Mouse (Mus musculus) thymus, postnatal 36 days (tissue): ENCODE measurements around the gene Gm10803.

Experiments
- DNase-seq, 2 experiments: peaks; one replicate each; pipeline ENCODE4 v3.0.0; 2022; ENCODE audit warnings: mixed read lengths in 2 of 2

The Gm10803 gene

GRCm38 (mm10) chr2:93592164-93592790 is 31.9 kb downstream of the Gm10803 start:
- no peak for DNase-seq

DNA sequence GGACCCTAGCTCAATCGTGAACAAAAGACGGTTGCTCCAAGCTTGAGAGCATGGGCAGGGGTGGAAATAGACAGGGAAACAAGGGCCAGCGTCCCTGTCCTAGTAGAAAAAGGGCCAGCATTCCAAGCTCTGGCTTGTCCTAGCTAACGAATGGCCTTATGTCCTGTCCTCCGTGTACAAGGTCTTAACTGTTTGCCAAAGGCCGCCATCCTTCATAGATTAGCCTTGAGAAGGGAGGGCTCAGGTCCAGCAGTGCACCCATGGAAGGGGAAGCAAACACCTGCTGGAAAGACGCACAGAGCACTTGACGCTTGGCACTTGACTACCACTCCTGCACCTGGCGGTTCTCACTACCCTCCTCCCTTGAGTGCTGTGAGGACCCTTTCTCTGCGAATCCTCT is 32.8 kb downstream of the Gm10803 start:
- DNase-seq, result no peak

DNA sequence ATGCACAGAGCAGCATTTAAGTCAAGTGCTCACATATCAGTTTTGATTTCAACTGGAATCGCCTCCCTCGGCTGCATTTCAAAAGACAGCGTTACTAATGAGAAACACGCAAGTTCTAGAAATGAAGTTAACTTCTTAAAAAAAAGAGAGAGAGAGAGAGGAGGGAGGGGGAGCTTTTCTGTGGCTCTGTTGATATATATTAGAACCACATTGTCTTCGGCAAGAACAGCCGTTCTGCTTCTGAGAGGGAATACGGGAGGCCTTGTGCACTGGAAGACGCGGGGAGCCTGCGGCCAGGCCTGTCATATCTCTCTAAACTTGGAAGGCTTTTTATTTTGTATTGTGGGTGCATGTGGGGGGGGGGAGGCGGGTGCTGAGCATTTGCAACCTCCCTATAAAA is 36.8 kb downstream of the Gm10803 start:
- DNase-seq, result no peak

- DNase-seq, result peak in 1 of 2 experiments; percentile 7
Measured at GRCm38 (mm10) chr2:93599731-93600130, 39.4 kb downstream of the Gm10803 start.

DNA sequence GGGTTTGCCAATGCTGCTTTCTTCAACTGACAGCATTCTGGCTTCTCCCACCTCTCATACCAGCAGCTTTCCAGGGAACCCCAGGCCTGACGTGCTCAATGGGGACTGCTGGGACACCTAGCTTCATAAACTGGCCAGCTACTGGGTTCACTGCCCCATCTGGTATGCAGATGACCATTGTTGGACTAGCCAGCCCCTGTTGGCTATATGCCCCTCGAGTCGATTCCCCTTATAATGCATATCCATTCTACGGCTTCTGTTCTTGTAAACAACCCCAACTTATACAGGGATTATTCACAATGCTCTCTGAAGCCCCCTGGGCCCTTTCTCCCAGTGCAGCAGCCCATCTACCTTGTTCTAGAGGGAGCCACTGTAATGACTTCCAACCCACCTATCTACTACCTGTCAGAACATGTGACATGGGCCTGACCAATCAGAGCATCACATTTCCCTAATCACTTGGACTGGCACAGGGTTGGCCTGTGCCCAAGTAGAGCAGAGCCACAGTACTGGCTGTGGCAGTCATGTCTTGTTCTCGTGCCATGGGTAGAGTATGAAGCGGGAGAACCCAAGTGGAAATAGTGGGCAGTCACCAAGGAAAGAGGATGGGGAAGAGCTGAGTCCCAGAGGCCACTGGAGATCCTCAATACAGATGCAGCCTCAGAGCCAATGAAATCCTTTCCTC is 44.4 kb downstream of the Gm10803 start:
- DNase-seq, result no peak

DNA sequence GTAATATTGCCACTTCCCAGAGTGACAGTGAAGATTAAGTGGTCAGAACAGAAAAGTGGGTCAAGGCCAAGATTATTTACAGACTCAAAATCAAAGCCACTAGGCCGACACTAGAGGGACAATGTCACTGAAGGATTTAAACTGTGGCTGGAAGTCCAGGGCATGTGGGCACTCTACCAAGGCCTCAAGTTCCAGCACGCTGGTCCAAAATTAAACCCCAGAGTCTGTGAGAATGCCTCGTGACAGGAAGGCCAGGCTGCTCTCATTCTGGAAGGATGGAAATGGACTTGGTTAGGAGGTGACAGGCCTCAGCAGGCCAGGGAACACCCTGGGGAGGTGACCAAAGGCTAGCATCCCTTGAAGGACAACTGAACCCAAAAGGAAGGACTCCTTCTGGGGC is 48.4 kb downstream of the Gm10803 start:
- DNase-seq, result no peak

DNA sequence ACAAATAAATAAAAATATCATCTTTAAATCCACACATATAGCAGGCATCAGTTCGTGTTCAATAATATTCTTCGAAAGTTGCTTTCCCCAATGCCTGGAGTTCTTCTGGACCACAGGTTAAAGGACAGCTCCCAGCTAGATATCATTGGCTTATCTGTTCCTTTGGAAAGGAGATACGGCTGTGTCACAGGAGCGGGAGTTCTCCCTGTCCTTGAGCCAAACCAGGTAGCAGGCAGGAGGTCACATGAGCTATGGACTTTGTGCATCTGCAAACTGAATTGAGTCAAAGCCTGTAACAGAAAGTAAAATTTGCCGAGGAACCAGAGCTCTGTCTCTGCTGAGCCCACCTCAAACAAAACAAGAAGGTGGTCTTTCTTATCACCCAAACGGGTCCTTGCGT is 52.7 kb downstream of the Gm10803 start:
- no peak for DNase-seq
